Mouse (Mus musculus): ENCODE data around the gene Asl.
"Not testable (repeated sequence)": the region's sequence is repeated elsewhere in the genome, so short reads cannot be mapped to it uniquely, and the experiment has no call there.

DNA sequence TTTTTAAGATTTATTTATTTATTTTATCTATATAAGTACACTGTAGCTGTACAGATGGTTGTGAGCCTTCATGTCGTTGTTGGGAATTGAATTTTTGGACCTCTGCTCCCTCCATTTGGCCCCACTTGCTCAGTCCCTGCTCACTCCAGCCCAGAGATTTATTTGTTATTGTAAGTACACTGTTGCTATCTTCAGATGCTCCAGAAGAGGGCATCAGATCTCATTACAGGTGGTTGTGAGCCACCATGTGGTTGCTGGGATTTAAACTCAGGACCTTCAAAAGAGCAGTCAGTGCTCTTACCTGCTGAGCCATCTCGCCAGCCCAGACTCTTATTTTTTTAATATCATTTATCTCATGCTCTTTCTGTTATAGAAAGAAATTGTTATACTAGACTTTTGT, 7.3 kb upstream of the Asl start:
- peak; percentile 47 for TF ChIP-seq CTCF (IDR thresholded peaks at IDR 0.05)
- TF ChIP-seq EP300, POLR2A (IDR thresholded peaks at IDR 0.05; ENCODE audit: insufficient read depth, low read depth, low read length): not testable (repeated sequence)

Measured in heart, adult 2 months (tissue).